Mouse (Mus musculus) WW6 (cell line): Measurements from ENCODE around the gene Slc31a2.

Experiments
- DNase-seq: peaks from one replicate; pipeline ENCODE4 v3.0.0-alpha.2; 2013; ENCODE audit warnings: low read depth, low spot score

Gene Slc31a2

GRCm38 (mm10) chr4:62316456-62316855 lies 54.1 kb downstream of the Slc31a2 start:
- DNase-seq, result no peak

- DNase-seq, result no peak
Observed at GRCm38 (mm10) chr4:62318294-62318693, 55.9 kb downstream of the Slc31a2 start.

GRCm38 (mm10) chr4:62322684-62323083 lies 60.3 kb downstream of the Slc31a2 start:
- DNase-seq, result no peak

GRCm38 (mm10) chr4:62326111-62326510 lies 63.7 kb downstream of the Slc31a2 start:
- DNase-seq, result no peak

GRCm38 (mm10) chr4:62328941-62329660 lies 66.7 kb downstream of the Slc31a2 start:
- DNase-seq, result no peak

GRCm38 (mm10) chr4:62331977-62332376 lies 69.6 kb downstream of the Slc31a2 start:
- DNase-seq, result no peak

- no peak for DNase-seq
Observed at GRCm38 (mm10) chr4:62338536-62338935, 76.2 kb downstream of the Slc31a2 start.

- no peak for DNase-seq
Observed at GRCm38 (mm10) chr4:62344000-62344399, 81.6 kb downstream of the Slc31a2 start.

GRCm38 (mm10) chr4:62345827-62346226 lies 83.5 kb downstream of the Slc31a2 start:
- no peak for DNase-seq

GRCm38 (mm10) chr4:62347605-62348328 lies 85.4 kb downstream of the Slc31a2 start:
- no peak for DNase-seq
